Mouse (Mus musculus) B cell, adult (primary cell): ENCODE results near the gene Faim. TPM values are rescaled to one million over a fixed set of nuclear protein-coding genes. Genes with fewer than 3 reads are reported as not detected.

ENCODE experiments used
- total RNA-seq: library from RNA; stranded (reverse); gene quantifications from 4 replicates; pipeline ENCODE4 v1.2.4, GENCODE M21; 2023; ENCODE audit not compliant: inconsistent age

The Faim gene
- total RNA-seq: 26.3 to 37.0 TPM (median 33.4 TPM) in 4 replicates

GRCm38 (mm10) chr9:98985800-98986475 is at the start of gene Faim:
Gene Faim (plus strand): TSS chr9:98986373.

GRCm38 (mm10) chr9:98955103-98955715 is 31.0 kb upstream of the Faim start, which contains the start of gene Foxl2:
Gene Foxl2 (plus strand): TSS chr9:98955288.

GRCm38 (mm10) chr9:99035575-99035974 is 49.4 kb downstream of the Faim start, which contains the start of gene Gm1123:
Gene Gm1123 (minus strand): TSS chr9:99035715.

Other genes starting within 250 kb of the Faim start
- gene Prr23a1, start 143.9 kb upstream of the Faim start, total RNA-seq: not detected in 4 replicates
- not detected in 4 replicates for gene Prr23a2, start 129.9 kb upstream of the Faim start, total RNA-seq
- gene Prr23a3, start 121.6 kb upstream of the Faim start, total RNA-seq: not detected in 4 replicates
- gene 7420426K07Rik, start 83.3 kb upstream of the Faim start, total RNA-seq: not detected in 4 replicates
- gene Foxl2, start 31.1 kb upstream of the Faim start, total RNA-seq: not detected in 4 replicates
- gene Gm1123, start 49.3 kb downstream of the Faim start, total RNA-seq: not detected in 4 replicates
- gene Pik3cb, start 154.2 kb downstream of the Faim start, total RNA-seq: 1.2 to 2.2 TPM (median 2.0 TPM) in 4 replicates